Mouse (Mus musculus) hematopoietic stem cell, adult 5-6 weeks (primary cell): ENCODE measurements at regions not wholly inside any gene's neighbourhood (a gene's known extent, or its start where the extent isn't known, plus 50 kb on each side); places are given as distances from the start of the nearest gene placed in this dataset.

ENCODE experiments used
- ATAC-seq, 2 experiments: fragments of 125-278 bp in 1 of 2; replicated peaks in 1 of 2; 2 replicates each; pipeline ENCODE4 v1.8.0; 2016 to 2017; ENCODE audit warnings: inconsistent platforms in 2 of 2, mild to moderate bottlenecking in 2 of 2, moderate number of reproducible peaks in 2 of 2, low read depth in 1 of 2, moderate TSS enrichment in 1 of 2; ENCODE audit not compliant: low FRiP score in 2 of 2, poor library complexity in 2 of 2, severe bottlenecking in 2 of 2, insufficient read depth in 1 of 2, low TSS enrichment in 1 of 2

DNA sequence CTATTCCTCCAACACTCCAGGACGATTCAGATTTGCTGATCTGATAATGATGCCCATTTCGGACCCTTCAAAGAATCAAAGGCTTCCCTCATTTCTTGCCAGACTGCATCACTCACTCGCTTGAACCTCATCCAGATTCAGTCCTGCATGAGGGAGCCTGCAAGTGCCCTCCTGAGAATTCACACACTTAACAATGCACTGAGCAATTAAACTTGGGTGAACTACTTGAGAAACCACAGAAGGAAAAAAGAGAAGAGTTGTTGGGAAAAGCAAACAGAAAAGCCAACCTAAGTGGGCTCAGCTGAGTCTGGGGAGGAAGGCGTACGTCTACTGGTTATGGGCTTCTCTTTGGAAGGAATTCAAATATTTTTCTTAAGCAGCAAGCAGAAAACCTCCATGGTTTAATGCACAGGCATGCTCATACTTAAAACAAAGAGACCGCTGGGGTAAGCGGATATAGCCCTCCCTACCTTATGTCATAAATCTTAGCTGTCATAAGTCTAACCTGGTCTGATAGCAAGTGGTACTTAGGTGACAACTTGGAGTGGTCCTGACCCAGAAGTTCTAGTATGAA, 343.6 kb upstream of the Jmjd1c start:
- no peak for ATAC-seq

GRCm38 (mm10) chr10:66756866-66757265, 339.1 kb upstream of the Jmjd1c start:
- ATAC-seq, result no peak

DNA sequence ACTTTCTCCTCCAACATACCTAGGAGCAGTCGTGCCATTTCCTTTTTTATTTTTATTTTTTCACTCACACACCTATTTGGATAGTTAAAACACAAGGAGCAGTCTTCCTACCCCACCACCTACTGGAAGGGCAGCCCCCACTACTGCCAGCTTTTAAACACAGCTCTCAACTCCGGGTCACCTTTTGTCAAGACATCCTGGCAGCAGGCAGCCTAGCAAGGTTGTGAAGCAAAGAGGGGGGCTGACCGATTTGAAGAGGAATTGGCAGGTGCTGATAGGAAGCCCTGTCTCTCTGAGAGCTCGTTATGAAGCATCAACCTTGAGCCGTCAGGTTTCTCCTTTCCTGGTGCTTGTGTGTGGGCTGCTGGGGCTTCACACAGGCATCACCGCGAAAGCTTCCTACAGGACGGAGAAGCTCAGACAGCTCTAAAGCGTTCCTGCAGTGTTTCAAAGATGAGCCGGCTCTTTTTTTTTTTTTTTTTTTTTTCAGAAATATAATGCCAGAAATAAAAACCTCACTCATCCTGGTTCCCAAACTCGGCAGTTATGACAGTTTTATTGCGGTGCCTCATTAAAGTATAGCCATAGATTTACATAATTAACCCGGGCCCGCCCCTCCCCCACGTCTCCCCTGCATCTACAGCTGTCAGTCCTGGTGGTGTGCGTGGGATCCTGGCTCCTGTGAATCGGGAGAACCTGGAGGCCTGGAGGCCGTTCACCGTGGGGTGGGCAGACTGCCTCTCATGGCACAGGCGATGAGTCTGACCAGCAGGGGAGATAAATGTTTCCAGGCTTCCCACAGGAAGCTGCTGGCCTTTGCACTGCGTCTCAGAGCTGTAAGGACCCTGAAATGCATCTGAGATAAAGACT, 325.5 kb upstream of the Jmjd1c start:
- ATAC-seq, result no peak

- ATAC-seq, result no peak
Measured at GRCm38 (mm10) chr10:66780335-66781170, 315.4 kb upstream of the Jmjd1c start.

DNA sequence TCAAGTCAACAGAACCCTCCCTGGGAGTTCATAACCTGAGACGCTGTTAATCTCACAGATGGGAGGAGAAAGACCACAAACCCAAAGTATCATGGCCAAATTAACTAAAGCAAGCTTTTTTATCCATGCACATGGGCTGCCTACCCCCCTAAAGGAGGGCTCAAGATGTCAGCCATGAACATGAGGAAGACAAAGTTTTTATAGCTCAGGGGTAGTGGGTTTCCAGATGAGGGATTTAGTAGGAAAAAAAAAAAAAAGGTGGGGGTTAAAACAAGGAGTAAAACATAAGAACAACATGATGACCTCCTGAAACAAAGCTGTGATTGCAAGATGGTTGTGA, 314.8 kb upstream of the Jmjd1c start:
- no peak for ATAC-seq

GRCm38 (mm10) chr10:66782025-66782424, 313.9 kb upstream of the Jmjd1c start:
- no peak for ATAC-seq

- no peak for ATAC-seq
Measured at GRCm38 (mm10) chr10:66787812-66788211, 308.1 kb upstream of the Jmjd1c start.

GRCm38 (mm10) chr10:66796296-66796695, 299.6 kb upstream of the Jmjd1c start:
- ATAC-seq, result no peak

DNA sequence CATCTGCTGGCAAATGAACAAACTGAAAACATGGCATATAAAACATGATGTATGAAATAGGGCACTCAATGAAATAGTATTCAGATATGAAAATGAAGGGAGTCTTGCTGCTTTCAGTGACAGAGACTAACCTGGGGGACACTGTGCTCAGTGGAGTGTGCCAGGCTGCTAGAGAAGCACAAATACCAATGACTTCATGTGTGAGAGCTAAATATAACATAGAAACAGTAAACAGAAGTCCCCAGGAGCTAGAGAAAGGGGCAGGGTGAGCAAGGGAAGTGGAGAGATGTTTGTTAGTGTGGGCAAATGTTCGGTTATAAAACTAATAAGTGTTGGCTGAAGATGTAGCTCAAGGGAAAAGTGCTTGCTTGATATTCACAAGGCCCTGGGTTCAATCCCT, 293.2 kb upstream of the Jmjd1c start:
- no peak for ATAC-seq

DNA sequence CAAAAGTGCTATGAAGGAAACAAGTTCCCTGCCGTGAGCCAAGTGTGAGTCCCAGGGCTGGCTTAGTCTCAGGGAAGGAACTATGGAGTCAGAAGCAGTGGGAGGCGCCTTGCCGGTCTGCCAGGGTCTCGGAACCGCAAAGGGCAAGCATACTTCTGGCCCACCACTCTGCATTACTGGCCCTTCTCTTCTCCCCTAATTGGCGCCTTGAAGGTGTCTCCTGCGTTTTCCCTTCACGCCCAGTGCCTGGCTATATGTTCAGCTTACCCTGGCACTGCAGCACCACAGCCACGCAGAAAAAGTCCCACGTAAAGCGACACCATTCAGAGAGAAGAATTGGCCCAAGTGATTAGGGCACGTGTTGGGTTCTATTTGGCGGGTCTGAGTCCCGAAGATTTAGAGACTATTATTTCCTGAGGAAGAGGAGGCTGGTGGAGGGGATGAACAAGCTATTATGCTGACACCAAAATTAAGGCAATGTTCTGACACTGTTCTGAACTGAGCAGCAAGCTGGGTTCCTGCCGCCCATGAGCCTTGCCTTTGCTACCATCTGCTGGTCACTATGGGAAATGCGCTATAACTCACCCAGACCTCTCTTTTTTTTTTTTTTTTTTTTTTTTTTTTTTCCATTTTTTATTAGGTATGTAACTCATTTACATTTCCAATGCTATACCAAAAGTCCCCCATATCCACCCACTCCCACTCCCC, 288.5 kb upstream of the Jmjd1c start:
- peak; percentile 73 to 87 for ATAC-seq

GRCm38 (mm10) chr10:66812515-66813260, 283.2 kb upstream of the Jmjd1c start:
- no peak for ATAC-seq

- peak in 1 of 2 experiments; percentile 8; a peak in 1 of 4 replicates for ATAC-seq
Measured at GRCm38 (mm10) chr10:66813850-66814564, 281.9 kb upstream of the Jmjd1c start.

DNA sequence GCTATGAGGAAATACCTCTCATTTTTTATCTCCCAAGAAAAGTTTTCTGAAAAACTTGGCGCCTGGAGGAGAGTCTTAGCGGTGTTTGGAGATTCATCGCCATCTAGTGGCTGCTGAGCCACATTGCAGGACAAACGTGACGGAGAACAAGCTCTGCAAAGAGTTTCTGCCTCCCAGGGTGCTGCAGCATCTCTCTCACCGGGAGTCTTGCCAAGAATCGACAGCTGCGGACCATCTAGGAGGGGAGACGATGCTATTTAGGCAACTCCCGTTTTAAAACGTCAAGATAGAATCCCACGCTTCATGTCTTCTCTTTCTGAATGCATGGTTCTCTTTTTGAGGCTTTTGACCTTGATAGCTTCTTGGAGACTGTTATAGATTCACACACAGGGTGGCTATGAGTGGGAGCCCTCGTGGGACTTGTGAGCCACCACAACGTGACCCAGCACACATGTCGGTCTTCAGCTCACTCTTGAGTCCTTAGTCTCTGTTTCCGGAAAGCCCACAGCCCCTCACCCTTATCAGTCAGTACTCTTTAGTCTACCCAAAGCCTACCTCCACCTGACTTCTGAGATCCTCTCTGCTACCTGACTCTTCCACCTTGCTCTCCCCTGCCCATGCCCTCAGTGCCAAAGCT, 281.2 kb upstream of the Jmjd1c start:
- ATAC-seq, result peak; percentile 89 to 91

DNA sequence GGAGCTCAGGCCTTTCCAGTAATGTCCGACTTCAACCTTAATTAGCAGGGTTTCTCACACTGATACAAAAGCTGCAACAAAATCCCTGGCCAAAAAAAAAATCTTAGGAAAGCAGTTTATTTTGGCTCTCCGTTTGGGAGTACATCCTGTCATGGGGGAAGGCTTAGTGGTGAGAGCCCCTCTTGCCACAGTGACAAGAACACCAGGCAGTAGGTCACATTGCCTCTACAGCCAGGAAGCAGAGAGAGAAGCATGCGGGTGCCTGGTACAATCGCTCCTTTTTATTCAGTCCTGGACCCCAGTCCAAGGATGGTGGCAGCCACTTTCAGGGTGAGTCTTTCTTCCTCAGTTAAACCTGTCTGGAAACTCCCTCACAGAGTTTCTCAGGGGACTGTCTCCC, 280.0 kb upstream of the Jmjd1c start:
- ATAC-seq, result no peak

DNA sequence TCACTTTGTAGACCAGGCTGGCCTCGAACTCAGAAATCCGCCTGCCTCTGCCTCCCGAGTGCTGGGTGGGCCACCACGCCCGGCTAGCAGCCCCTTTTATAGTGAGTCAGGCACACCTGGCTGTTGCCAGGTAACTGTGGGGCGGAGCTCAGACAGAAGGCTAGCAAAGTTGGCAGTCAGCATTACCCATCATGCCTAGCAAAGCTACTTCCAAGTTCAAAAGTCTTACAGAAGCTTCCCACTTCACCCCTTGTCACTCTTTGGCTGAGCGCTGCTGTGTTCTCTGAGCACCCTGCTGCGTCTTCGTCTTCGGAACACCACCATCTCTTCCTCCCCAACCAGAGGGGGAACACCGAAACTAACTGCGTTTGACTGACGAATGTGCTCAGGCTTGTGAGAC, 279.1 kb upstream of the Jmjd1c start:
- no peak for ATAC-seq

- no peak for ATAC-seq
Measured at GRCm38 (mm10) chr10:66817876-66818275, 278.0 kb upstream of the Jmjd1c start.
